Mouse (Mus musculus) frontal cortex, postnatal 36 days (tissue): ENCODE measurements around the gene Odf2l.

ENCODE experiments used
- DNase-seq, 2 experiments: peaks; one replicate each; pipeline ENCODE4 v3.0.0; 2022; ENCODE audit warnings: low spot score in 2 of 2

The Odf2l gene

DNA sequence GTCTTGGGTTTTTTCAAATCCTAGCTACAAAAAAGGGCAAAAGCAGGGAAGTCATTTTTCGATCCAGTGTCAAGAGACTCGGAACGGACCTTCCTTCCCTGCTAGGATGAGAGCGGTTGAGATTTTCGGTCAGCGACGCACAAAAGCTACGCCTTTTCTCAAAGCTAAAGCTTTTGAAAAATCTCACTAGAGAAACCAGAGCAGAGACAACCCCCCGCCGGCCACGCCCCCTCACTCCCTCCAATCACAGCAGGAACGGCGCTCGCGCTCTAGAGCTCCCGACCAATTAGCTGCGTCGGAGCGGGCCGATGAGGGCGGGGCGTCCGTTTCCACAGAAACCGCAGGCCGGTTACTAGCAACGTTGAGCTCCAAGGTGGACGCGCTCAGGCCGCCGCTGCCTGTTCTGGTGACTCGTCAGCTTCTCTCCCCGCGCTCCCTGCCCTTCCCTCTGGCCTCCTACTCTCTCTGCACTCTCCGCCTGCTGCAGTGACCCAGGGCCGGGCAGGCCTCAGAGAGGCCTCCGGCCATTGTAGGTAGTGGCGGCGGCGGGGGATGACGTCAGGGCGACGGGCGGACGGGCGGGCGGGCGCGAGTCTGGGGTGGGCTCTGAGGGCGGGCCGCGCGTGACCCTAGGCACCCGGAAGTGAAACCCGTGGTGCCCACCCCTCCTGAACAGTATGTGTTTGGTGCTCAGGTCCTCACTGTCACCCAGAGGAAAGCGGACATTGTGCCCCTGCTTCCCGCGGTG lies at the start of gene Odf2l:
Odf2l (plus strand) TSS at position 335 of the 748 bp plus-strand sequence.
- peak; percentile 98 to 99 for DNase-seq

- no peak for DNase-seq
These were observed 49.4 kb upstream of the Odf2l start for GRCm38 (mm10) chr3:145068964-145069363.

- no peak for DNase-seq
These were observed 46.0 kb upstream of the Odf2l start for GRCm38 (mm10) chr3:145072339-145072738.

- no peak for DNase-seq
These were observed 40.0 kb upstream of the Odf2l start for GRCm38 (mm10) chr3:145078405-145078804.

GRCm38 (mm10) chr3:145080904-145081303 lies 37.5 kb upstream of the Odf2l start:
- DNase-seq = no peak

- no peak for DNase-seq
These were observed 35.3 kb upstream of the Odf2l start for GRCm38 (mm10) chr3:145083081-145083480.

DNA sequence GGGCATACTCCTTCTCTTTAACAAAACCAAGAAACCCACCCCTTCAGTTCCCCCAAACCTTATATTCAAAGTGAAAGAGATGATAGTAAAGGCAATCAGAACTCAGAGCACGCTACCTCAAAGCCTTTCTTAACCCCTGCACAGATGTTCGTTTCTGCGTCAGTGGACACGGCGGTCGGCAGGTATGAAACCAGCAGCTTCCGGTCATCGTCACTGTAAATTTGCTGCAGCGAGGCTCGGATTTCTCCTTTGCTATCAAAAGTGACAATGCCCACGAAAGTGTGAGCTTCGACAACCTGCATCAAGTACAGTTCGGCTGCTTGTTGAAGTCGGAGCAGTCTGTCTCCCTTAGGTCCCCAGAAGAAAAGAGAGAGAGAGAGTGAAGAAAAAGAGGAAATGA lies 32.2 kb upstream of the Odf2l start:
- no peak for DNase-seq

- no peak for DNase-seq
These were observed 30.4 kb upstream of the Odf2l start for GRCm38 (mm10) chr3:145087857-145088598.

DNA sequence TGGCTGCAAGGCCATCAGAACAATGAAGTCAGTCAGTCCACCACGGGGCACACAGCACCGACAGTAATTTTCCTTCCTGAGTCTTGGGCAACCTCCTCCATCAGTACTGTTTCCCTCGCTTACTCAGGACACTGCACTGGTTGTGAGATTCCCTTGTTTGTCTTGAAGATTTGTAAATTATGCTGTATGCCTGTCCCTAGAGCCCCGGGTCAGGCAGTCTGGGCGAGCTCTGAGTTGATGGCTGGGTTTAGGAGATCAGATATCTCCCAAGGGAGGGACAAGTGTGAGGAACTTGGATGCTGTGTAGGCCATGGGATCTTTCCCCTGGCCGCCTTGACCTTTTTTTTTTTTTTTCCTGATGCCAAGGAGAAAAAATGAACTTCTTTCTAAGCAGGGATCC lies 19.1 kb upstream of the Odf2l start, which contains the start of gene Clca2:
Clca2 (minus strand) TSS at position 153 of the 400 bp plus-strand sequence.
- no peak for DNase-seq

GRCm38 (mm10) chr3:145101891-145102555 lies 16.4 kb upstream of the Odf2l start:
- no peak for DNase-seq

DNA sequence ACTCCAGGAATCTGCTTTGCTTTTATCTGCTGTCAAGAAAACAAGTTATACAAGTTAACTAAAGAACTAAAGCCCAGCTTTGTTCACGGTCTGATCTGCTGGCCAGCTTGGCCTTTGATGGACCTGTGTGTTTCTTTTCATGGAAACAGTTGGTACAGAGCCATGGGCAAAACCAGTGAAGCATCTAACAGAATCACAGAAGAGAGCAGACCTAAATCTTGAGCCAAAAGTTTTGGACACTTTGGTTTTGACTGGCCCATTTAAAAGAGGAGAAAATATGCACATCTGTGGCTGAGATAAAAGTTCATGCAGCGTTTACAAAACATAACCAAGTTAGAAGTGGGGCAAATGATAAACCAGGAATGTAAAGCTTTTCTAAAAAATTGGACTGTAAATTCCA lies 15.1 kb upstream of the Odf2l start:
- DNase-seq = no peak

GRCm38 (mm10) chr3:145103770-145104169 lies 14.6 kb upstream of the Odf2l start:
- no peak for DNase-seq

DNA sequence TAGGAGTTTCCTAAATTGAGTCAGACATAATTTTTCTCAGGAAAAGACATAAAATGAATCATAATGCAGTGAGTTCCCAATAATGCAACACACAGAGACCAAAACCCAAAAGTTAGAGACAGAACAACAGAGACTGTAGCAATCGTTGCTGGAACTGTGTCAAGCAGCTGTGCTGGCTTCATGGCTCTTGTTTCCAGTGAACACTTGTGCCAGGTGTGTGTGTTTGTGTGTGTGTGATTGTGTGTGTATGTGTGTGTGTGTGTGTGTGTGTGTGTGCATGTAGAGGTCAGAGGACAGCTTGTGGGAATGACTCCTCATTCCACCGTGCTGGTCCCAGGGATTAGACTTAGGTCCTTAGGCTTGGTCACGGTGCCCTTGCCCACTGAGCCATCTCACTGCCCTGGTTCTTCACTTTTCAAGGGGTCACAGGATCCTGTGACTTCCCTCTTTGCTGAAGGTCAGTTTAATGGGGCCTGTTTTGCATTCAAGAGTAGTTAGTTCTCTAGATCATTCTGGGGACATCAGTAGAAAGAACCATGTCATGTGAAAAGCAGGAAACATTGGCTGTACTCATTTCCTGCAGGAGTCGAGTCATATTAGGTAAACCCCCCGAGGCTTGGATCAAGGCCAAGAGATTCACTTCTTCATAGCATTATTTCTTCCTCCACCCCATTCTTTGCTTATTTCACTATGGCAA lies 13.2 kb upstream of the Odf2l start:
- DNase-seq = no peak

DNA sequence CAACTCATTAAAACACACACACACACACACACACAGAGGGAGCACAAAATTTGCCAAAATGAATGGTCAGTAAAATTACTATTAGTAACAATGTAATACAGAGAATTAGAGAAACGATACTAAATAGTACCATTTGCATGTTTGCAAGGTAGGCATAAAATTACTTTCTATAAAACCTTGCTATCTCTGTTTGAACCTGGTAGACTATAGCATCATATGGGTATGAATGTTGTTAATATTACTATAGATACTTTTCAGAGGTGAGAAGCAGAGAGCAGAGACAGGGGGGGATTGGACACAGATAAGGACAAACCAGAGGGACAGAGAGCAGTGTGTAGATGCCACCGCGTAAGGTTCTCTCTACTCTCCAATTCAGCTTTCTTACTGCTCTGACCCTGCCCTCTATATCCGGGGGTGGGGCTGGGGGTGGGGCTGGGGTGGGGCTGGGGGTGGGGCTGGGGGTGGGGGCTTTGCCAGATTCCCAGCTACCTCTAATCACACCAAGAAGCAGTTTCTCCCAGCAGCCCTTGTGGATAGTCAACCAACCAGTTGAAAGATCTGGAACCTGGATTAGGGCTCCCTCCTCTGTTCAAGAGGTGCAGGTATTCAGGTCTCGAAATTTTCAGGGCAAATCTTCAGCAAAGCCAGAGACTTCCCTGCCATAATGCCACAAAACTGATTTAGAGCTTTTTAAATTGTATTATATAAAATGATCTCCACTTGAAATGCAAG lies 12.4 kb upstream of the Odf2l start:
- no peak for DNase-seq

- DNase-seq = no peak
These were observed 3.2 kb upstream of the Odf2l start for GRCm38 (mm10) chr3:145115169-145115568.

- no peak for DNase-seq
These were observed 751 bp upstream of the Odf2l start for GRCm38 (mm10) chr3:145117637-145118036.

GRCm38 (mm10) chr3:145119002-145119358 lies 592 bp downstream of the Odf2l start:
- no peak for DNase-seq

DNA sequence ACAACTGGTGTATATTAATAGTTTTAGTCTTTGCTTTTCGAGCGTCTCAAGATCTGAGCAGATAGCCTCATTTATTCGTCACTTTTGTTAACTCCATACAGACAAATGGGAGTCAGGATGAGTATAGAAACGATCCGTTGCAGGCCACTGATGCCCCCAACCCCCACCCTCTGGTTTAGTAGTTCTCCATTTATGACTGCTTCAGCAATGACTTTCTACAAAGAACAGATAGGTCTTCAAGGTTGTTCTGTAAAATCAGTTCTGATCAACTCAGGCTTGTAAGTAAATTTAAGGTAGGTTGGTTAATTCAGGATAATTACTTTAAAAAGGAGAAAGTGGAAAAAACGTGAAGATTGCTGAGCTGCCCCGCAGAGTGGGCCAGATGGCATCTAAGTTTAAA lies 1.0 kb downstream of the Odf2l start:
- no peak for DNase-seq

GRCm38 (mm10) chr3:145126618-145127017 lies 8.2 kb downstream of the Odf2l start:
- DNase-seq = no peak

DNA sequence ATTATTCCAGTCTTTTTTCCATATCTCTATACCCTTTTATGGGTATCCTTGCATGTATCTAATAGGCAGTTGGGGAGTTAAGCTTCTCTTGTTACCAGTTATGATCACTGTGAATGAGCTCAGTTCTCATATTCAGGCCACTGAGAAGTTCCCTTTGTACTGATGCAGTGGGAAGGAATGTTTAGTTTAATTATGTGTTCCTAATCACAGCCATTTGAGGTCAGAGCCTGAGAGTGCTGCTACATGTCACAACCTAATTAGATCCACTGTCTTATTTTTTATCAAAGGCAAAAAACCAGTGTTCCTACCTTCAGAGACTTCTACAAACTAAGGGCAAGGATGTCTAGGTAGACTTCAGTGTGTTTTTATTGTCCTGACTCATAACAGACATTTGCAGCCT lies 11.0 kb downstream of the Odf2l start:
- DNase-seq = no peak

DNA sequence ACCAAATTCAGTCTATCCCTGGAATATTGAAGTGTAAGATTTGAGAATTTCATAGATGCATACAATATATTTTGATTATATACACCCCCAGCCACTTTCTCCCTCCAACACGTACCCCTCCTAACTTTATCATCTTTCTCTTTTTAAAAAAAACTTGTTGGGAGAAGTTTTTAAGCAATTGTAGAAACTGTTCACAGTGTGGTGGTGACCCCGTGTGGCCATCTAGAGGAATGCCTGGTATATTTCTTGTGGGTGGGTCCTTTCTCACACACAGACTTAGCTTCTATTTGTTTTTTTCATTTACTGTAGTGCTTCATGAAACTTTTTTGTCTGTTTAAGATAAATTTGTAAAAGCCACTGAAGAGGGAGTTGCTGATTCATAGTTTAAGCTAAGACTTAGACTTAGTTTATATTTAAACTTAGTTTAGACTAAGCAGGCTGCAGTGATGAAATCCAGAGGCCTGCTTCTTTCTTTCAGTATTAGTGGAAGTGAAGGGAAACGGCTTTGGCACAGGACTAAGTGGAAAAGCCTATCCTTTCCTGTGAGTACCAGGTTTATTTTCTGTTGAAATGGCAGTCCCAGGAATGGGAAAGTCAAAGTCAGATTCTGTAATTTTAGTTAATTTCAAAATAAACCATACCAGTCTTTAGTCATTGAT lies 13.0 kb downstream of the Odf2l start:
- no peak for DNase-seq
